Mouse (Mus musculus) CH12.LX (cell line): ENCODE measurements at regions not wholly inside any gene's neighbourhood (a gene's known extent, or its start where the extent isn't known, plus 50 kb on each side); places are given as distances from the start of the nearest gene placed in this dataset.

Experiments used
- CHD2 ChIP-seq: IDR thresholded peaks from 2 replicates; pipeline ENCODE4 v1.6.1; 2011; ENCODE audit warnings: low read length, improper control_type of control experiment
- JUND ChIP-seq: conservative IDR thresholded peaks from 2 replicates; pipeline ENCODE4 v1.6.1; 2011; ENCODE audit warnings: low read depth, low read length, improper control_type of control experiment
- MAFK ChIP-seq: IDR thresholded peaks from 2 replicates; pipeline ENCODE4 v1.6.1; 2011; ENCODE audit warnings: low read length, improper control_type of control experiment; ENCODE audit not compliant: insufficient replicate concordance
- POLR2A ChIP-seq: IDR thresholded peaks from 2 replicates; pipeline ENCODE4 v1.6.1; 2011; ENCODE audit warnings: low read depth, mild to moderate bottlenecking, improper control_type of control experiment, low read length
- RAD21 ChIP-seq: IDR thresholded peaks from 2 replicates; pipeline ENCODE4 v1.6.1; 2011; ENCODE audit warnings: low read depth, mild to moderate bottlenecking, low read length, improper control_type of control experiment, moderate library complexity
- USF2 ChIP-seq: conservative IDR thresholded peaks from 2 replicates; pipeline ENCODE4 v1.6.1; 2011; ENCODE audit warnings: low read depth, low read length, improper control_type of control experiment

GRCm38 (mm10) chr8:35898493-35898892, 132.9 kb downstream of the Gm19410 start:
- 0 out of 2 replicates have a peak, but pooled peaks have one; percentile 17 for TF ChIP-seq MAFK
- no peak for TF ChIP-seq CHD2
- no peak for TF ChIP-seq JUND
- no peak for TF ChIP-seq POLR2A
- no peak for TF ChIP-seq RAD21
- TF ChIP-seq USF2: no peak
